Mouse (Mus musculus) spleen, adult 2 months (tissue): ENCODE data around the gene Syt8.

Experiments used
- CTCF ChIP-seq: fragments of 200-500 bp; IDR thresholded peaks from 2 replicates; pipeline ENCODE4 v1.5.1; 2011; ENCODE audit warnings: mild to moderate bottlenecking, inconsistent platforms; ENCODE audit not compliant: insufficient read depth, insufficient read length, insufficient replicate concordance; ENCODE audit errors: extremely low read depth
- POLR2A ChIP-seq: fragments of 200-500 bp; IDR thresholded peaks from 2 replicates; pipeline ENCODE4 v1.6.1; 2011; ENCODE audit warnings: low read depth, low read length, inconsistent platforms

DNA sequence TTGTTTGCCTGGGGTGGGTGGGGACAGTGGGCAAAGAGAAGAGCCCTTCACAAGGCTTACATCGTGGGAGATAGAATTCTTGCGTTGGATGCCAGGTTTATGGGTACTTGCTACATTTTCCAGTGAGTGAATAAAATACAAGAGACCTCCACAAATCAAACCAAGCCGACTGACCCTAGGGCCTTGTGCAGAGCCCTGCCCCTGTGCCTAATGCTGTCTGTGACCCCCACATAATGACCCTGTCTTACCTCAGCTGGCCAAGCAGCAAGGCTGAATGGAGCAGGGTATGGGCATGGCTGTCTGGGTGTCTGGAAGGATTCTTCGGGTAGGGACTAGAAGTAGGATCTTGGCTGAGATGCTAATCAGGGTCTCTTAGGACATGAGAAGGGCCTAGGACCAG is 11.6 kb downstream of the Syt8 start:
- TF ChIP-seq CTCF (no peak), POLR2A (no peak)
